Mouse (Mus musculus): ENCODE measurements around the gene Mgat4b. TPM values are rescaled to one million over a fixed set of nuclear protein-coding genes. Genes with fewer than 3 reads are reported as not detected.
A peak's percentile ranks its signal among the peaks of the same experiment; 100 is the strongest.

The Mgat4b gene
- polyA plus RNA-seq, 1 experiment from 2014 or later = 15.8 TPM

GRCm38 (mm10) chr11:50216724-50217366, 6.2 kb downstream of the Mgat4b start:
- Histone ChIP-seq H3K4me2 (no peak overlapping the region), H3K4me1 (peaks cover 21% of the 10 kb centered on the region), H3K36me3 (no peaks in the 10 kb centered on the region), H3K9ac (no peak overlapping the region), H3K27me3 (no peaks in the 10 kb centered on the region), H3K4me3 (no peak overlapping the region), H3K9me3 (no peaks in the 10 kb centered on the region), H3K27ac (no peak overlapping the region)
- no peak for ATAC-seq (ENCODE audit: insufficient number of reproducible peaks, insufficient read depth, low FRiP score, low TSS enrichment, low read depth)
- WGBS = 74% methylated on average over 4 of the region's 4 CpGs

GRCm38 (mm10) chr11:50217811-50218210, 7.1 kb downstream of the Mgat4b start:
- H3K4me1 ChIP-seq = peaks cover 21% of the 10 kb centered on the region
- no peaks in the 10 kb centered on the region for H3K9me3 ChIP-seq
- H3K4me3 ChIP-seq = no peak overlapping the region
- no peak overlapping the region for H3K4me2 ChIP-seq
- no peaks in the 10 kb centered on the region for H3K36me3 ChIP-seq
- H3K9ac ChIP-seq = no peak overlapping the region
- H3K27me3 ChIP-seq = no peaks in the 10 kb centered on the region
- no peak for ATAC-seq (ENCODE audit: insufficient number of reproducible peaks, insufficient read depth, low FRiP score, low TSS enrichment, low read depth)
- WGBS = 55% methylated on average over 4 of the region's 4 CpGs
- no peak overlapping the region for H3K27ac ChIP-seq

- Histone ChIP-seq H3K9ac (no peak overlapping the region), H3K9me3 (no peaks in the 10 kb centered on the region), H3K4me1 (peaks cover 32% of the 10 kb centered on the region), H3K4me2 (no peak overlapping the region), H3K36me3 (no peaks in the 10 kb centered on the region), H3K27ac (no peak overlapping the region), H3K27me3 (no peaks in the 10 kb centered on the region), H3K4me3 (no peak overlapping the region)
- 44% methylated on average over 2 of the region's 2 CpGs for WGBS
- ATAC-seq (ENCODE audit: insufficient number of reproducible peaks, insufficient read depth, low FRiP score, low TSS enrichment, low read depth) = no peak
These were observed 9.1 kb downstream of the Mgat4b start for GRCm38 (mm10) chr11:50219833-50220232.

DNA sequence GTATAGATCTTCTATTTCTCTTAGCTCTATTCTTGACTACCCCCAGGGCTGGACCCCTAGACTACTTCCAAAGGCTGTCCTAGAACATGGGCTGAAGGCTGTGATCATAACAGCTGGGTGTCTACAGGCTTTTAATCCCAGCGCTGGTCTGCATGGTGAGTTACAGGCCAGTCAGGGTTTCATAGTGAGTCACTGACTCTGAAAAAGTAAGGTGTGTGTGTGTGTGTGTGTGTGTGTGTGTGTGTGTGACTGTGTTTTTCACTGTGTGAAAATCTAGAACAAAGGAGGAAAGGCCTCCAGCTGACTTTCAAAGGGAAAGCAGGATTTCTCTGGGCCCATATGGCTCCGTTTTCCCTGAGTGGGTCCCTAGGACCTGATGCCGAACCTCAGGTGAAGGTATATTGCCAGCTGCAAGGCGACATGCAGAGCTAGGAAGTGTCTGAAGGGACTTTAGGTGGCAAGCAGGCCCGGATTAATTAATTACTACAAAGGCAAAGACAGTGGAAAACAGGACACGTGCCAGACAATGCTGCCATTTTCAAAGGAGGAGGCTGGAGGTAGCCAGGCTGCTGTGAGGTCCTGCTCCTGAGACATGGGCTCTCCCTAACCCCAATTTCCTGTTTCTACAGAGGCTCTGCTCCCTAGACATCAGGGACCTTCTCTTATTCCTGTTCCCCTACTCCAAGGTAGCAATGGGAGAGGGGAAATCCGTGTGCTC, 12.0 kb downstream of the Mgat4b start:
- ATAC-seq (ENCODE audit: insufficient number of reproducible peaks, insufficient read depth, low FRiP score, low TSS enrichment, low read depth) = no peak
- Histone ChIP-seq H3K4me2 (no peak overlapping the region), H3K27ac (no peak overlapping the region), H3K9me3 (no peaks in the 10 kb centered on the region), H3K36me3 (no peaks in the 10 kb centered on the region), H3K27me3 (no peaks in the 10 kb centered on the region), H3K9ac (no peak overlapping the region), H3K4me1 (peaks cover 34% of the 10 kb centered on the region), H3K4me3 (no peak overlapping the region)
- WGBS = 47% methylated on average over 7 of the region's 7 CpGs

DNA sequence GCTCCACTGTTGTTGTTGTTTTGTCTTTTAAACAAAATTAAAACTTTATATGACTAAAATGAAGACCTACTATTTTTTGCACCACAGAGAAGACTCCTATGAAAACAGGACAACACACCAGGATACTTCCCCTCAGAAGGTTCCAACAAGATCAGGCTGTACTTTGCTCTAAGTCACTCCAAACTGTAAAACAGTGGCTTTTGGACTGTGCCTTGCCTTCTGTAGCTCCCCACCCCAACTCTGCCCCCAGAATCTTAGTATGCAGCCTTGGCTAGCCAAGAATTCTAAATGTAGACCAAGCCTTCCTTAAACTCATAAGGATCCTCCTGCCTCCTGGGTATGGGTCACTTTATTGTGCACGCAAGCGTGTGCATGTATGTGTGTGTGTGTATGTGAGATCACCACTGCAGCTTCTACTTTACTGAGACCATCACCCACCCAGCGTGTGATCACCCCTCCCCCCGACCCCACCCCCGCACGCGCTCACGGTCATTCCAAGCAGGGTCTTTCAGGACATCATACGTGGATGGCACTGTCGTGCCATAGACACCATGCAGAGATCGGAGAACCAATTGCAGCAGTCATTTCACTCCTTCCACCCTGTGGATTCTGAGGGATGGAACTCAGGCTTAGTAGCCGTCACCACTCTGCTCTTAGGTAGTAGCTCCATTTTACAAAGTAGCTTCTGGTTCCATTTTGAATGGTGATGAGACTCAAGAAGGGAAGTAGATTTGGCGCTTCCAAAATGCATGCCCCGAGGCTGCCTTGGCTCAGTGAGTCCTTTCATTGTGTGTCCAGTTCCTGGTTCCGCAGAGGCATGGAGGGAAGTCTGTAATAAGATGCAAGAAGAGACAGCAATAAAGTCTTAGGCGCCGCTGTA, 13.3 kb downstream of the Mgat4b start:
- Histone ChIP-seq H3K4me2 (peak overlapping the region; percentile 85), H3K4me3 (peak overlapping the region; percentile 84), H3K9ac (peak overlapping the region; percentile 95), H3K36me3 (no peaks in the 10 kb centered on the region), H3K9me3 (no peaks in the 10 kb centered on the region), H3K4me1 (peaks cover 42% of the 10 kb centered on the region), H3K27ac (peak overlapping the region; percentile 84), H3K27me3 (no peaks in the 10 kb centered on the region)
- ATAC-seq (ENCODE audit: insufficient number of reproducible peaks, insufficient read depth, low FRiP score, low TSS enrichment, low read depth) = no peak
- 5% methylated on average over 17 of the region's 17 CpGs for WGBS

- WGBS = under 1% methylated on average over 65 of the region's 70 CpGs
- peak; percentile 83 for ATAC-seq (ENCODE audit: insufficient number of reproducible peaks, insufficient read depth, low FRiP score, low TSS enrichment, low read depth)
These were observed 14.2 kb downstream of the Mgat4b start for GRCm38 (mm10) chr11:50224671-50225530.

GRCm38 (mm10) chr11:50225611-50226378, 15.1 kb downstream of the Mgat4b start:
- ATAC-seq (ENCODE audit: insufficient number of reproducible peaks, insufficient read depth, low FRiP score, low TSS enrichment, low read depth) = no peak
- Histone ChIP-seq H3K4me2 (peak overlapping the region; percentile 85), H3K9ac (peak overlapping the region; percentile 95), H3K27me3 (peaks cover 15% of the 10 kb centered on the region), H3K36me3 (peaks cover 4% of the 10 kb centered on the region; the same call in 1 of the 2 replicates), H3K4me1 (peaks cover 52% of the 10 kb centered on the region), H3K27ac (peak overlapping the region; percentile 84), H3K9me3 (no peaks in the 10 kb centered on the region), H3K4me3 (peak overlapping the region; percentile 84)
- WGBS = 2% methylated on average over 34 of the region's 34 CpGs

More at GRCm38 (mm10) chr11:50224671-50225530, 14.2 kb downstream of the Mgat4b start:
- peak overlapping the region; percentile 95 for H3K9ac ChIP-seq
- peak overlapping the region; percentile 84 for H3K4me3 ChIP-seq
- peaks cover 47% of the 10 kb centered on the region for H3K4me1 ChIP-seq
- peak overlapping the region; percentile 85 for H3K4me2 ChIP-seq
- H3K27me3 ChIP-seq = peaks cover 6% of the 10 kb centered on the region; the same call in 1 of the 2 replicates
- H3K9me3 ChIP-seq = no peaks in the 10 kb centered on the region
- H3K27ac ChIP-seq = peak overlapping the region; percentile 84
- H3K36me3 ChIP-seq = no peaks in the 10 kb centered on the region

- Histone ChIP-seq H3K4me1 (peaks cover 55% of the 10 kb centered on the region), H3K27ac (no peak overlapping the region), H3K36me3 (peaks cover 6% of the 10 kb centered on the region; the same call in 1 of the 2 replicates), H3K4me3 (peak overlapping the region; percentile 84), H3K9me3 (no peaks in the 10 kb centered on the region), H3K27me3 (peaks cover 15% of the 10 kb centered on the region), H3K4me2 (peak overlapping the region; percentile 85), H3K9ac (peak overlapping the region; percentile 95)
- 34% methylated on average over 2 of the region's 2 CpGs for WGBS
- ATAC-seq (ENCODE audit: insufficient number of reproducible peaks, insufficient read depth, low FRiP score, low TSS enrichment, low read depth) = no peak
These were observed 15.7 kb downstream of the Mgat4b start for GRCm38 (mm10) chr11:50226406-50226805.

GRCm38 (mm10) chr11:50227226-50227625, 16.5 kb downstream of the Mgat4b start:
- no peak overlapping the region for H3K27ac ChIP-seq
- ATAC-seq (ENCODE audit: insufficient number of reproducible peaks, insufficient read depth, low FRiP score, low TSS enrichment, low read depth) = no peak
- H3K9me3 ChIP-seq = no peaks in the 10 kb centered on the region
- peaks cover 55% of the 10 kb centered on the region for H3K4me1 ChIP-seq
- no peak overlapping the region for H3K9ac ChIP-seq
- H3K27me3 ChIP-seq = peaks cover 15% of the 10 kb centered on the region
- 0 out of 2 replicates have a peak overlapping the region, but pooled peaks have one; percentile 84 for H3K4me3 ChIP-seq
- H3K36me3 ChIP-seq = peaks cover 14% of the 10 kb centered on the region
- H3K4me2 ChIP-seq = 0 out of 2 replicates have a peak overlapping the region, but pooled peaks have one; percentile 85
- WGBS = 67% methylated on average over 3 of the region's 3 CpGs

DNA sequence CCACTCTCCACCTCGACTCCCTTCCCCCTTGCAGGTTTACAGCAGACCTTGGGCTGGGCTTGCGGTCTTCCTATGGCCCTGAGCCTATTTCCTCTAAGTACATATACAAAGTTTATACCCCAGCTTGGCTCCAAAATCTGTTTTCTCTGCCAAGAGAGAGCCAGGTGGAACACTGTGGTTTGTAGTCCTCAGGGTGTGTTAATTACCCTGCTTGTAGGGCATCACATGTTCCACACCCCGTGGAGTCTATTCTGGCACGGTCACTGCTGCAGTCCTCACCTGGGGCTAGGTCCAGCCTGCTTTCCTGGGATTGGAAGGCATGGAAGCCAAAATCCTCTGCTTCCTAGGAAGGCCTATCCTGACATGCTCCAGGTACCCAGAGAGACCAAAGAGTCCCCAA, 17.0 kb downstream of the Mgat4b start:
- no peak overlapping the region for H3K4me2 ChIP-seq
- no peak overlapping the region for H3K9ac ChIP-seq
- no peak overlapping the region for H3K27ac ChIP-seq
- H3K36me3 ChIP-seq = peaks cover 19% of the 10 kb centered on the region
- H3K27me3 ChIP-seq = peaks cover 15% of the 10 kb centered on the region
- no peak overlapping the region for H3K4me3 ChIP-seq
- no peak for ATAC-seq (ENCODE audit: insufficient number of reproducible peaks, insufficient read depth, low FRiP score, low TSS enrichment, low read depth)
- 87% methylated on average over 4 of the region's 4 CpGs for WGBS
- H3K9me3 ChIP-seq = no peaks in the 10 kb centered on the region
- peaks cover 55% of the 10 kb centered on the region for H3K4me1 ChIP-seq
